In the genomic region with DNA sequence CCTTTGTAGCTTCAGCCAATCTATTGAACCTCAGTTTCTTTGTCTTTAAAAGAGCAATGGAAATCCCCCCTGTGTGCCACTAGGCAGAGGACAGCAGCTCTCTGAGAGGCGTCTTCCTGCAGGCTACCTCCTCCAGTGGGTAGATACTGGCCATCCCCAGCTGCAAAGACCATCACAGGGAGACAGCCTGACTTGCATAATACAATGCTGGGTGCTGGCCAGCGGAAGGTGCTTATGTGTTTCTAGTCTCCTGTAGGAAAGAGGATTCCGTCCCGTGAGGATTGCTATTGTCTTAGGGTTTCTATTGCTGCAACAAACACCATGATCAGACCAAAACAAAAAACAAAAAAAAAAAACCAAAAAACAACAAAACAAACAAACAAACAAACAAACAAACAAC, we compare ENCODE assay signal across 17 mouse cellular contexts. TPM values are rescaled to one million over a fixed set of nuclear protein-coding genes. Genes with fewer than 3 reads are reported as not detected.
DNase-seq lines count a peak whose midpoint lies in the region; ATAC-seq lines count a peak whose summit lies in the region.
"Had no signal": no experiment of that assay in that cellular context is flagged by ENCODE, and none has a peak within 500 bp of the region (broad histone marks: within the 10 kb centered on the region; RNA-seq: fewer than 3 reads in every experiment).

No protein-coding gene starts in this region.

- DNase-seq in hindbrain, embryonic 10.5 days (ENCODE audit: low spot score) = no peak
- DNase-seq in kidney, adult 9 months = peak; percentile 50
- peak; percentile 54 to 56 for DNase-seq in heart, postnatal 10 days
- peak; percentile 43 for DNase-seq in heart, postnatal 4 days
- no peak for DNase-seq in retina, embryonic 14.5 days (ENCODE audit: low spot score)
- DNase-seq: layer of hippocampus, adult 9-11 months; liver; right cerebral cortex, postnatal 4 days had no signal

- H3K4me1 ChIP-seq in hindbrain, embryonic 10.5 days (replicated peaks) = peaks cover 65% of the 10 kb centered on the region
- H3K4me1 ChIP-seq in hindbrain, embryonic 12.5 days = peaks cover 48% of the 10 kb centered on the region
- H3K4me1 ChIP-seq in kidney, embryonic 16.5 days (ENCODE audit: insufficient read depth, low read length) = peaks cover 42% of the 10 kb centered on the region

- intact Hi-C loops in heart, postnatal 10 days (cut with DNase I) = no loop called here

- no peak overlapping the region for H3K4me2 ChIP-seq in hindbrain, embryonic 12.5 days (replicated peaks)
- no peak overlapping the region for H3K4me2 ChIP-seq in kidney, embryonic 16.5 days (replicated peaks; ENCODE audit: low read depth, low read length)

- WGBS in hindbrain, embryonic 10.5 days = 84% methylated on average over 4 of the region's 4 CpGs
- WGBS in hindbrain, embryonic 12.5 days = 85% methylated on average over 4 of the region's 4 CpGs
- 94% methylated on average over 4 of the region's 4 CpGs for WGBS in kidney, embryonic 16.5 days

- H3K9me3 ChIP-seq in hindbrain, embryonic 10.5 days = no peaks in the 10 kb centered on the region
- no peaks in the 10 kb centered on the region for H3K9me3 ChIP-seq in hindbrain, embryonic 12.5 days (replicated peaks)
- H3K9me3 ChIP-seq in kidney, embryonic 16.5 days (ENCODE audit: low read length) = no peaks in the 10 kb centered on the region
- H3K9me3 ChIP-seq: embryonic facial prominence, embryonic 12.5 days; forebrain, embryonic 13.5 days; midbrain, embryonic 13.5 days had no signal

- H3K4me3 ChIP-seq in hindbrain, embryonic 10.5 days = no peak overlapping the region
- H3K4me3 ChIP-seq in hindbrain, embryonic 12.5 days = no peak overlapping the region
- no peak overlapping the region for H3K4me3 ChIP-seq in kidney, embryonic 16.5 days (ENCODE audit: low read length)
- H3K4me3 ChIP-seq: embryonic facial prominence, embryonic 12.5 days; erythroblast, embryonic 14.5 days; forebrain, embryonic 13.5 days; left cerebral cortex, adult 2 months; midbrain, embryonic 13.5 days had no signal

- no peak for ATAC-seq in hindbrain, embryonic 12.5 days (ENCODE audit: low FRiP score)
- ATAC-seq in kidney, embryonic 16.5 days (ENCODE audit: low FRiP score, low TSS enrichment) = no peak
- ATAC-seq in inflammation-experienced regulatory T-cells, adult 6 months = no peak
- ATAC-seq: intestine, postnatal 0 days had no signal

- H3K9ac ChIP-seq in hindbrain, embryonic 12.5 days = no peak overlapping the region
- no peak overlapping the region for H3K9ac ChIP-seq in kidney, embryonic 16.5 days (replicated peaks; ENCODE audit: low read length)
- H3K9ac ChIP-seq: embryonic facial prominence, embryonic 12.5 days; forebrain, embryonic 13.5 days; midbrain, embryonic 13.5 days had no signal

- H3K36me3 ChIP-seq in hindbrain, embryonic 10.5 days = no peaks in the 10 kb centered on the region
- H3K36me3 ChIP-seq in hindbrain, embryonic 12.5 days = no peaks in the 10 kb centered on the region
- H3K36me3 ChIP-seq in kidney, embryonic 16.5 days (ENCODE audit: insufficient read depth, low read length) = no peaks in the 10 kb centered on the region
- H3K36me3 ChIP-seq: embryonic facial prominence, embryonic 12.5 days; midbrain, embryonic 13.5 days had no signal

- peaks cover 27% of the 10 kb centered on the region for H3K27me3 ChIP-seq in hindbrain, embryonic 10.5 days (ENCODE audit: insufficient read depth, poor library complexity, severe bottlenecking)
- peaks cover 10% of the 10 kb centered on the region for H3K27me3 ChIP-seq in hindbrain, embryonic 12.5 days
- H3K27me3 ChIP-seq in kidney, embryonic 16.5 days (ENCODE audit: insufficient read depth, low read length) = no peaks in the 10 kb centered on the region

- H3K27ac ChIP-seq in hindbrain, embryonic 10.5 days = peak overlapping the region; percentile 23; the same call in 1 of the 2 replicates
- no peak overlapping the region; the same call in 1 of the 2 replicates for H3K27ac ChIP-seq in hindbrain, embryonic 12.5 days
- no peak overlapping the region for H3K27ac ChIP-seq in kidney, embryonic 16.5 days (ENCODE audit: low read length)
- H3K27ac ChIP-seq: embryonic facial prominence, embryonic 12.5 days; forebrain, embryonic 13.5 days; left cerebral cortex, adult 2 months had no signal

RNA-seq across cellular contexts. Expression of gene Sdc3, which starts 43.2 kb away (rescaled TPM):
- 30.0 and 38.4 TPM in 2 replicates for polyA plus RNA-seq in hindbrain, embryonic 10.5 days (2016; fragmentation: Nextera tagmentation; extraction: Ambion mirVana)
- polyA plus RNA-seq in hindbrain, embryonic 12.5 days (2016; fragmentation: Nextera tagmentation; extraction: Ambion mirVana) = 60.5 and 66.7 TPM in 2 replicates
- polyA plus RNA-seq in kidney, embryonic 16.5 days (2015; fragmentation: Nextera tagmentation; extraction: Ambion mirVana) = 22.6 and 23.1 TPM in 2 replicates
- 10 to 100 TPM; 54.8 to 64.2 TPM for total RNA-seq in heart, postnatal 10 days (2021)
- total RNA-seq in heart, postnatal 4 days (2021) = 10 to 100 TPM; 54.7 to 60.1 TPM
- under 1 TPM; 0.36 to 0.78 (median 0.75) TPM for polyA plus RNA-seq in inflammation-experienced regulatory T-cells, adult 6 months (2017; shearing (Covaris generic))

Comparison
In these comparisons a context has a peak if more than half of its experiments do, and no peak if none do; other contexts are left out.
1. DNase-seq: peak in kidney, adult 9 months (single experiment), heart, postnatal 10 days (2 of 2) and heart, postnatal 4 days (single experiment); none in hindbrain, embryonic 10.5 days (single experiment) and retina, embryonic 14.5 days (single experiment).
2. RNA of gene Sdc3, which starts 43.2 kb away (polyA plus RNA-seq): 60.5 to 66.7 TPM in hindbrain, embryonic 12.5 days, 30.0 to 38.4 TPM in hindbrain, embryonic 10.5 days and 22.6 to 23.1 TPM in kidney, embryonic 16.5 days; 0.36 to 0.78 TPM in inflammation-experienced regulatory T-cells, adult 6 months; every median in the first group is over 10 times any median in the second.